Mouse (Mus musculus): Measurements from ENCODE around the gene Olfr597. TPM values are rescaled to one million over a fixed set of nuclear protein-coding genes. Genes with fewer than 3 reads are reported as not detected.
"Not testable (repeated sequence)": the region's sequence is repeated elsewhere in the genome, so short reads cannot be mapped to it uniquely, and the experiment has no call there.

Olfr597 gene
- not detected in 2 replicates for polyA plus RNA-seq (2012)

GRCm38 (mm10) chr7:103316015-103316414, at the start of gene Olfr597:
TSS of gene Olfr597 (plus strand) at chr7:103316315.
- H3K4me3 ChIP-seq (replicated peaks), result not testable (repeated sequence)

DNA sequence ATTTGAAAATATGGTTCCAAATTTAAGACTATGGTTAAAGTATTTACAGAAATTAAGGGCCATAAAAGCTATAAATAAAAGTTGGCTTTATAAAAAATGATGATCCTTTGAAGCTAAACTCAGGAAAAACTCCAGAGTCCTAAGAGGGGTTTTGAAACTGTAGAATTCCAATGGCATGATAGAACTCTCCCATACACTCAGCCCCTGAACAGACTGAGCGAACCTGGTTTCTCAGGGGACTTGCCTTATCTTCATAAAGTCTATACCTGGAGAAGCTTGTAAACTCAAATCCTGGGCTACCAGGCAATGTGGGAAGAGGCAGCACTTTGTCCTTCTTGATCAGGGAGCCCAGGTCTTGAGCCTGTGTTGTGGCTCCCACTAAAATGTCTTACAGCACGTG, 10.8 kb upstream of the Olfr597 start, which contains the start of gene Olfr596:
TSS of gene Olfr596 (plus strand) at position 301 of the 400 bp plus-strand sequence.
- not testable (repeated sequence) for H3K4me1 ChIP-seq (ENCODE audit: control insufficient read depth); H3K36me3 ChIP-seq (ENCODE audit: control insufficient read depth); H3K27me3 ChIP-seq (ENCODE audit: control insufficient read depth); H3K4me3 ChIP-seq (replicated peaks); H3K9me3 ChIP-seq (ENCODE audit: control insufficient read depth, low read length)

More at GRCm38 (mm10) chr7:103316015-103316414, at the start of gene Olfr597:
- not testable (repeated sequence) for H3K4me1 ChIP-seq (ENCODE audit: control insufficient read depth); H3K9me3 ChIP-seq (ENCODE audit: control insufficient read depth, low read length); H3K27me3 ChIP-seq (ENCODE audit: control insufficient read depth); H3K36me3 ChIP-seq (ENCODE audit: control insufficient read depth)

DNA sequence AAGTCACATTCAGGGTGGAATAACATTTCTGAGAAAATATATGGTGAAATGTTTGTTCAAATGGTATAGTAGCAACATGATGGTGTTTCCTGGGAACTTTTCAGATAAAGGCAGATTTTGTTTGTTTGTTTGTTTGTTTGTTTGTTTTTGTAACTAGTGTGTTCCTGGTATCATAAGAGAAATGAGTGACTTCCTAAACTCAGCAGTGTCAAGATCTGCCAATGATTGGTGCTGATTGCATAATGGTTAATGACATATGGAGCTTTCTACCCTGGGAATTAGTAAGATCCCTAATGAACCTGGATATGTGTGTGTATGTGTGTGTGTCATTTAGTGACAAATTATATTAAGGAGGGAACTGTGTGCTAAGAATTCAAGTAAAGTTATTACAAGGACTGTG, 7.2 kb downstream of the Olfr597 start, which contains the start of gene Olfr598:
TSS of gene Olfr598 (plus strand) at position 301 of the 400 bp plus-strand sequence.
- TF ChIP-seq TAL1 (IDR thresholded peaks at IDR 0.05; ENCODE audit: low read length), result no peak
- no peak for TF ChIP-seq GATA1 (IDR thresholded peaks at IDR 0.05; ENCODE audit: low read length)

GRCm38 (mm10) chr7:103335617-103336016, 19.5 kb downstream of the Olfr597 start, which contains the start of gene Olfr599:
TSS of gene Olfr599 (plus strand) at chr7:103335917.
- no peaks in the 10 kb centered on the region for H3K4me1 ChIP-seq (ENCODE audit: control insufficient read depth)
- no peaks in the 10 kb centered on the region for H3K36me3 ChIP-seq (ENCODE audit: control insufficient read depth)
- no peaks in the 10 kb centered on the region for H3K9me3 ChIP-seq (ENCODE audit: control insufficient read depth, low read length)
- H3K27me3 ChIP-seq (ENCODE audit: control insufficient read depth), result no peaks in the 10 kb centered on the region
- no peak within 1 kb of the TSS for H3K4me3 ChIP-seq (replicated peaks)
- no peak for TF ChIP-seq GATA1 (IDR thresholded peaks at IDR 0.05; ENCODE audit: low read length)
- TF ChIP-seq TAL1 (IDR thresholded peaks at IDR 0.05; ENCODE audit: low read length), result no peak

More for the DNA sequence above, 7.2 kb downstream of the Olfr597 start, which contains the start of gene Olfr598:
- Histone ChIP-seq H3K9me3 (ENCODE audit: control insufficient read depth, low read length) (no peaks in the 10 kb centered on the region), H3K4me3 (replicated peaks) (no peak within 1 kb of the TSS), H3K4me1 (ENCODE audit: control insufficient read depth) (no peaks in the 10 kb centered on the region), H3K27me3 (ENCODE audit: control insufficient read depth) (no peaks in the 10 kb centered on the region), H3K36me3 (ENCODE audit: control insufficient read depth) (no peaks in the 10 kb centered on the region)

GRCm38 (mm10) chr7:103349569-103349968, 33.5 kb downstream of the Olfr597 start, which contains the start of gene Olfr600:
TSS of gene Olfr600 (minus strand) at chr7:103349669.
- Histone ChIP-seq H3K4me1 (ENCODE audit: control insufficient read depth) (no peaks in the 10 kb centered on the region), H3K36me3 (ENCODE audit: control insufficient read depth) (no peaks in the 10 kb centered on the region), H3K9me3 (ENCODE audit: control insufficient read depth, low read length) (no peaks in the 10 kb centered on the region), H3K4me3 (replicated peaks) (no peak within 1 kb of the TSS), H3K27me3 (ENCODE audit: control insufficient read depth) (no peaks in the 10 kb centered on the region)
- no peak for TF ChIP-seq TAL1 (IDR thresholded peaks at IDR 0.05; ENCODE audit: low read length)
- no peak for TF ChIP-seq GATA1 (IDR thresholded peaks at IDR 0.05; ENCODE audit: low read length)

DNA sequence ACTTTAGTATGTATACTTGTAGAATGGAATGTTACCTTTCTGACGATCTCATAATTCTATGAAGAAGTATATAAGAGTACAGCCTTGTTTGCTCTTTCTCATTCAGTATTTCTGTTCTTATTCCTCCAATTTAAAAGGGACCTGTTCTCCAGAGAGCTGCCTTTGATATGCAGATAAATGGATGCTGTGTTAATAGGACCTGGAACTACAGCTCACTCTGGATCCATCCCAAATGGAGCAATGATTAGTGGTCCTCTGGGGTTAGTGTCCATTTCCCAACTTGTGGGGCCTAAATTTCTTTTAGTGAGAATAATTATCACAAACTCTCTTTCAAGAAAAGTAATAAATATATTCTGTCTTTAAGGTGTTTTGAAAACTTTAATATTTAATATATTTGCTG, 46.4 kb downstream of the Olfr597 start, which contains the start of gene Olfr601:
TSS of gene Olfr601 (minus strand) at position 101 of the 400 bp plus-strand sequence.
- H3K36me3 ChIP-seq (ENCODE audit: control insufficient read depth), result no peaks in the 10 kb centered on the region
- TF ChIP-seq TAL1 (IDR thresholded peaks at IDR 0.05; ENCODE audit: low read length), result no peak
- no peak for TF ChIP-seq GATA1 (IDR thresholded peaks at IDR 0.05; ENCODE audit: low read length)
- no peak within 1 kb of the TSS for H3K4me3 ChIP-seq (replicated peaks)
- H3K27me3 ChIP-seq (ENCODE audit: control insufficient read depth), result no peaks in the 10 kb centered on the region
- H3K9me3 ChIP-seq (ENCODE audit: control insufficient read depth, low read length), result peaks cover 8% of the 10 kb centered on the region
- H3K4me1 ChIP-seq (ENCODE audit: control insufficient read depth), result no peaks in the 10 kb centered on the region

Other genes with a start within 250 kb of the Olfr597 start
- gene Olfr584, start 234.4 kb upstream of the Olfr597 start, polyA plus RNA-seq (2012), result not detected in 2 replicates
- not detected in 2 replicates for gene Olfr585, start 218.6 kb upstream of the Olfr597 start, polyA plus RNA-seq (2012)
- gene Olfr586, start 190.7 kb upstream of the Olfr597 start, polyA plus RNA-seq (2012), result 0.01 TPM in 1 of 2 replicates, not detected in the other
- not detected in 2 replicates for gene Olfr588-ps1, start 175.4 kb upstream of the Olfr597 start, polyA plus RNA-seq (2012)
- not detected in 2 replicates for gene Olfr589, start 160.0 kb upstream of the Olfr597 start, polyA plus RNA-seq (2012)
- not detected in 2 replicates for gene Olfr591, start 138.0 kb upstream of the Olfr597 start, polyA plus RNA-seq (2012)
- not detected in 2 replicates for gene Olfr592, start 131.5 kb upstream of the Olfr597 start, polyA plus RNA-seq (2012)
- not detected in 2 replicates for gene Olfr593, start 104.5 kb upstream of the Olfr597 start, polyA plus RNA-seq (2012)
- 0.02 TPM in 1 of 2 replicates, not detected in the other for gene Olfr594, start 99.3 kb upstream of the Olfr597 start, polyA plus RNA-seq (2012)
- not detected in 2 replicates for gene Usp17ld, start 63.8 kb upstream of the Olfr597 start, polyA plus RNA-seq (2012)
- gene Olfr596, start 10.7 kb upstream of the Olfr597 start, polyA plus RNA-seq (2012), result not detected in 2 replicates
- gene Olfr598, start 7.3 kb downstream of the Olfr597 start, polyA plus RNA-seq (2012), result 0.04 TPM in 1 of 2 replicates, not detected in the other
- not detected in 2 replicates for gene Olfr599, start 19.6 kb downstream of the Olfr597 start, polyA plus RNA-seq (2012)
- not detected in 2 replicates for gene Olfr600, start 33.4 kb downstream of the Olfr597 start, polyA plus RNA-seq (2012)
- not detected in 2 replicates for gene Olfr601, start 46.3 kb downstream of the Olfr597 start, polyA plus RNA-seq (2012)
- gene Olfr603, start 69.9 kb downstream of the Olfr597 start, polyA plus RNA-seq (2012), result not detected in 2 replicates
- gene Usp17lc, start 98.8 kb downstream of the Olfr597 start, polyA plus RNA-seq (2012), result not detected in 2 replicates
- gene Olfr605, start 129.1 kb downstream of the Olfr597 start, polyA plus RNA-seq (2012), result not detected in 2 replicates
- gene Olfr606, start 132.7 kb downstream of the Olfr597 start, polyA plus RNA-seq (2012), result not detected in 2 replicates
- gene Olfr607, start 147.8 kb downstream of the Olfr597 start, polyA plus RNA-seq (2012), result not detected in 2 replicates
- not detected in 2 replicates for gene Olfr608, start 153.6 kb downstream of the Olfr597 start, polyA plus RNA-seq (2012)
- not detected in 2 replicates for gene Olfr609, start 181.7 kb downstream of the Olfr597 start, polyA plus RNA-seq (2012)
- gene Olfr610, start 195.8 kb downstream of the Olfr597 start, polyA plus RNA-seq (2012), result not detected in 2 replicates
- not detected in 2 replicates for gene Olfr611, start 204.5 kb downstream of the Olfr597 start, polyA plus RNA-seq (2012)
- not detected in 2 replicates for gene Olfr612, start 226.4 kb downstream of the Olfr597 start, polyA plus RNA-seq (2012)
- not detected in 2 replicates for gene Olfr613, start 231.8 kb downstream of the Olfr597 start, polyA plus RNA-seq (2012)
- not detected in 2 replicates for gene Olfr615, start 239.8 kb downstream of the Olfr597 start, polyA plus RNA-seq (2012)

Measured in erythroblast, embryonic 14.5 days (primary cell).